Mouse (Mus musculus) megakaryocyte, adult 5-6 weeks (primary cell): ENCODE results near the gene Hsdl1. TPM values are rescaled to one million over a fixed set of nuclear protein-coding genes. Genes with fewer than 3 reads are reported as not detected.

Experiments used
- ATAC-seq: 2 replicates; pipeline ENCODE4 v1.8.0; 2016; ENCODE audit warnings: mild to moderate bottlenecking, inconsistent platforms; ENCODE audit not compliant: poor library complexity, severe bottlenecking
- total RNA-seq, 2 experiments: library from RNA; stranded (forward) in 1 of 2; stranded (reverse) in 1 of 2; fragments of 153-499, 151-499 nt in 1 of 2; fragments of 221-1000, 200-1000 nt in 1 of 2; gene quantifications; 2 replicates each; pipeline versions ENCODE4 v1.2.3 to v1.2.4; 2015 to 2017

Gene Hsdl1
- total RNA-seq, 2 experiments from 2014 or later: 9.1 to 32.3 TPM

DNA sequence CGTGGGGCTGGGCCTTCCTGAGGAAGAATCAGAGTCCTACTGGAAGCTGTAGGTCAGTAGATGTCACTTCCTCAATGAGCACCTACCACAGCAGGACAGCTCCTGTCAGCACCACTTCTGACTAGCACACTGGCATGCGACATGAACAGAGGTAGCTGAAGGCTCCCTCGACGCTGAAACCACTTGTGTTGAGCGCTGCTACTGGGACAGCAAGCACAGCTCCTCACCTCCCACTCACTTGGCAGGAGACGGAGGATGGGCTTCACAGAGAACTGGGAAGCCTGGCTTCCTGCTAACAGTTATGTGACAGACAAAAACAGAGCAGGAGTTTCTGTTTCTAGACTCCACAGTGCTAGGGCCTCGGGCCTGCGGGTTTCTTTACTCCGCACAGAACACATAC lies 43.0 kb downstream of the Hsdl1 start:
- no peak for ATAC-seq

DNA sequence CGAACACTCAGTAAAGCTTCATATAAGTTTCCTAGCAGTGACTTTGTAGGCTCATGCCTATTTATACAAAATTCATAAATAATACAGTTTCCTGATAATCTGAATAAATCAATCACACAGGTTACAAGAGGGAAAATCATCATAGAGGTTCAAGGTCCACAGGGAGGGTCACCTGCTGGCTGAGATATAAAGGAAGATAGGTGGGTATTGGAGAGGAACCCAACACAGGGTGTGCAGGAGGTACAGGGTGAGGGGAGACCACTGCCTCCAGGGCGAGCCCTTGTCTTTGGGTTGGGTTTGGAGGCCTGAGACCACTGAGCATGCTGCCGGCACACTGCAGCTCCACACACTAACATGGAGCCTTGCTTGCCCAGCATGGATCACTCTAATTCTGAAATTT lies 43.6 kb downstream of the Hsdl1 start:
- ATAC-seq: no peak

DNA sequence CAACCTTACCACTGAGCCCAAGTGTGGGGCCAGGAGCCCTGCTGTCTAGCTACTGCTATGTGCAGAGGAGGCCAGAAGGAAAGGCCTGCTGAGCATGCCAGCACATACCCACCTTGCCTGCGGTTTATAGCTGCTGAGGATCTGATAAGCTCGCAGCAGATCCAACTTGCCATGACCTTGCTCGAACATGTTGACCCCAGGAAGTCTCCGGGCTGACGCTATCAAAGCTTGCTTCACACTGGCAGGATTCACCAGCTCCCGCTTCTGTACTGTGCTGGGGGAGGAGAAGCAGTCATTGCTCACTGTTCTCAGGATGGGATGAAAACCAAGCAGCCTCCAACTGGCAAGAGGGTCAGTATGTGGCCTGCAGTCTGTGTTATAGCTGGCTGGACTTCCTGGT lies 44.0 kb downstream of the Hsdl1 start:
- ATAC-seq: no peak

DNA sequence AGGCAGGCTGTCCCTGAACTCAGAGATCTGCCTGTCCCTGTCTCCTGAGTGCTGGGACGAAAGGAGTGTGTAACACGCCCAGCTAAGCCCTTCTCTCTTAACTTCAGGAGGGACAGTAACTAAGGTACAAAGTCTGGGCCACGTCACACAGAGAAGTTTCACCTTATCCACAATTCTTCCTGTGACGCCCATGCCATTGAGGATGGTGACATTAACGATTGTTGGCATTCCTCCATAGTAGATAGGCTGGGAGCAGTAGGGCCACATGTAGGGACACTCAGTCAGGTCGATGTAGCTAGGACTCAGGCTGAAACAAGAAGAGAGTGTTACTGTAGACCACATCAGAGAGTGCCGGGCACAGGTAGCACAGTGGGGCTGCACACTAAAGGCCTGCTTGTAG lies 46.2 kb downstream of the Hsdl1 start:
- ATAC-seq: no peak

DNA sequence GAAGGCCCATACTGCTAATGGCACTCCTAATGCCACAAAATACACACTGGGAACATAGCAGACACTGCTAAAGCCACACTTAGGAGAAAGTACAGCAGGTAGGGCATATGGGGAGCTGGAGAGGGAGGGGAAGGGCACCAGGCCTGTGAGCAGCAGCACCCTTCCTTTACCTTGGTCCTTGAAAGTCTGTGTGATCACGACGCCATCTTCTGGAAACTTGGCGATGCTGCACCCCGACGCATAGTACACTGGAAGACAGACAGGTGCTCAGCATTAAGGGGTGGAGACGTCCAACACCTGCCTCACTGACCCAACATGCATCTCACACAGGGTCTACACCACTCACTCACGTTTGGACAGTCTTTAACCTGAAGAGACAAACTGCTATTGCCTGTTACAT lies 54.9 kb downstream of the Hsdl1 start:
- ATAC-seq: no peak

DNA sequence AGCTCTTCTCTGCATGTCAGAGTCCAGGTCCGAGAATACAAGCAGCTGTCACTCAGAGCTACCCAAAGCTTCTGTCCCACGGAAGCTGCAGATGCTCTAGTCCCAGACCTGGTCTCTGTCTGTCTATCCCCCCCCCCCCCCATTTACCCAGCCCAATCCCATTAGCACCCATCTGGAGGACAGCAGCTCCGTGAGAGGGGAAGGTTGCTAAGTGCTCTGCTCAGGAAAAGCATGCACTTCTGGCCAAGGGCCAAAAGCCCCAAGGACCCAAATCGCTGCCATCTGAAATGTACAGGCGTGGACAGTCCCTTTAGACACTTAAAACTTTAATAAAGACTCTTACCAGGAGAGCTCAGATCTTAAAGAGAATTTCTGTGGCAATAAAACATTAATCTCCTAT lies 58.3 kb downstream of the Hsdl1 start:
- no peak for ATAC-seq

DNA sequence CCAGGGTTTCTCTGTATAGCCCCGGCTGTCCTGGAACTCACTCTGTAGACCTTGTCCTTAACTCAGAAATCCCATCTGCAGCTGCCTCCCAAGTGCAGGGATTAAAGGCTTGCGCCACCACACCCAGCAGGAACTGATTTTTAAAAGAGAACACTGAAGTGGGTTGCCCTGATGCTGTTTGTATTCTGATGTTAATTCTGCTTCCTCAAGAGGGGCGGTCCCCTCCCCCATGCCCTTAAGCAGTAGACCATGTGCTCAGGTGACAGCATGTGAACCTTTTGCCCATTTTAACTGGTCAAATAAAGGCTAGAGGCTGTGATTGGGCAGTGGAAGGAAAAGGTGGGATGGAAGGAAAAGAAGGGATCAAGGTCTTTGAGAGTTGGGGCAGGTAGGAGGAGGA lies 59.2 kb downstream of the Hsdl1 start:
- no peak for ATAC-seq

DNA sequence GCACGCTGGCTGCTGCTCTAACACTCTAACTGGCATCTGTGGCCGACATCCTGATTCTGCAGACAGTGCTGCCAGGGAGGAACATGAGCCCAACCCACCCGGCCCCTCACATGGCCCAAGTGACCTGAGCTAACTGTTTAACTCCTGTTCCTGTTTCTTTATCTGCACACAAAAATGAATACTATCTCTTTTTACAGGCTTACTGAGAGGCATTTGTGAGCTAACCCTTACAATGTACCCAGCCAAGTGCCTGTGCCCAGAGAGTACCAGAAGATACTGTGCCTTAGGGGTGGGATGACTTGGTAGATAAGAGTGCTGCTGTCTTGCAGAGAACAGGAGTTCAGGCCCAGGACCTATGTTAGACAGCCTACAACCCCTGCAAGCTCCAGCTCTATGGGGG lies 60.0 kb downstream of the Hsdl1 start:
- ATAC-seq: no peak

DNA sequence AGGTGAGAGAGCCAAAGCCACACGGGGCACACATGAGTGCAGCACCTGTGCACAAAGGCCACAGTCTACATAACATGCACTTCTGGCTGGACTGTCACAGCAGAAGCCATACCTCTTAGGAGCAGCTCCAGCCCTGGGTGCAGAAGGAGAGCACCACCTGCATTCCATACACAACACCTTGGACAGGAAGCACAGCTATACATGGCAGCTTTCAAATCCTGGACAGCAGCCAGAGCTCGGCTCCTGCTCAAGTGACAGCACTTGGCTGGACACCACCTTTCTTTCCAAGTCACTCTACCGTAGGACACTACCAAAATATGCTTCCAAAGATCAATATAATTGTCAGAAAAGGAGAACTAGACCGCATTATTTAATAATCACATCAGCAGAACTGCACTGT lies 61.6 kb downstream of the Hsdl1 start:
- ATAC-seq: no peak

Other genes with a start within 250 kb of the Hsdl1 start
- 124 TPM in 2 replicates for gene Hsbp1, start 230.7 kb downstream of the Hsdl1 start, total RNA-seq (2015)
- gene Hsbp1, start 230.7 kb downstream of the Hsdl1 start, total RNA-seq (2017): 72.7 and 79.8 TPM in 2 replicates
- gene Mlycd, start 180.3 kb downstream of the Hsdl1 start, total RNA-seq (2015): 5.4 and 6.5 TPM in 2 replicates
- 5.7 and 7.5 TPM in 2 replicates for gene Mlycd, start 180.3 kb downstream of the Hsdl1 start, total RNA-seq (2017)
- gene Osgin1, start 141.1 kb downstream of the Hsdl1 start, total RNA-seq (2015): 6.1 and 6.4 TPM in 2 replicates
- gene Osgin1, start 141.1 kb downstream of the Hsdl1 start, total RNA-seq (2017): 2.5 and 5.7 TPM in 2 replicates
- not detected in 2 replicates for gene Necab2, start 128.5 kb downstream of the Hsdl1 start, total RNA-seq (2015)
- gene Necab2, start 128.5 kb downstream of the Hsdl1 start, total RNA-seq (2017): not detected in 2 replicates
- not detected in 2 replicates for gene Slc38a8, start 73.5 kb downstream of the Hsdl1 start, total RNA-seq (2015)
- gene Slc38a8, start 73.5 kb downstream of the Hsdl1 start, total RNA-seq (2017): not detected in 2 replicates
- 27.4 and 32.8 TPM in 2 replicates for gene Mbtps1, start 16.4 kb downstream of the Hsdl1 start, total RNA-seq (2015)
- 28.5 and 33.7 TPM in 2 replicates for gene Mbtps1, start 16.4 kb downstream of the Hsdl1 start, total RNA-seq (2017)
- gene Dnaaf1, start 52 bp upstream of the Hsdl1 start, total RNA-seq (2015): not detected in 2 replicates
- 0.33 TPM in 1 of 2 replicates, not detected in the other for gene Dnaaf1, start 52 bp upstream of the Hsdl1 start, total RNA-seq (2017)
- 2.5 and 3.1 TPM in 2 replicates for gene Taf1c, start 30.0 kb upstream of the Hsdl1 start, total RNA-seq (2015)
- 5.5 and 5.8 TPM in 2 replicates for gene Taf1c, start 30.0 kb upstream of the Hsdl1 start, total RNA-seq (2017)
- gene Adad2, start 37.6 kb upstream of the Hsdl1 start, total RNA-seq (2015): not detected in 2 replicates
- not detected in 2 replicates for gene Adad2, start 37.6 kb upstream of the Hsdl1 start, total RNA-seq (2017)
- gene Kcng4, start 60.5 kb upstream of the Hsdl1 start, total RNA-seq (2015): not detected in 2 replicates
- not detected in 2 replicates for gene Kcng4, start 60.5 kb upstream of the Hsdl1 start, total RNA-seq (2017)
- not detected in 2 replicates for gene Wfdc1, start 91.2 kb upstream of the Hsdl1 start, total RNA-seq (2015)
- gene Wfdc1, start 91.2 kb upstream of the Hsdl1 start, total RNA-seq (2017): not detected in 2 replicates
- gene Atp2c2, start 124.8 kb upstream of the Hsdl1 start, total RNA-seq (2015): not detected in 2 replicates
- gene Atp2c2, start 124.8 kb upstream of the Hsdl1 start, total RNA-seq (2017): not detected in 2 replicates
- gene Tldc1, start 203.2 kb upstream of the Hsdl1 start, total RNA-seq (2015): 2.2 and 2.6 TPM in 2 replicates
- 2.9 and 4.3 TPM in 2 replicates for gene Tldc1, start 203.2 kb upstream of the Hsdl1 start, total RNA-seq (2017)